Mouse (Mus musculus): ENCODE results near the gene Tkfc. TPM values are rescaled to one million over a fixed set of nuclear protein-coding genes. Genes with fewer than 3 reads are reported as not detected.

The Tkfc gene
- polyA plus RNA-seq, 1 experiment from 2014 or later, result 16.9 TPM

DNA sequence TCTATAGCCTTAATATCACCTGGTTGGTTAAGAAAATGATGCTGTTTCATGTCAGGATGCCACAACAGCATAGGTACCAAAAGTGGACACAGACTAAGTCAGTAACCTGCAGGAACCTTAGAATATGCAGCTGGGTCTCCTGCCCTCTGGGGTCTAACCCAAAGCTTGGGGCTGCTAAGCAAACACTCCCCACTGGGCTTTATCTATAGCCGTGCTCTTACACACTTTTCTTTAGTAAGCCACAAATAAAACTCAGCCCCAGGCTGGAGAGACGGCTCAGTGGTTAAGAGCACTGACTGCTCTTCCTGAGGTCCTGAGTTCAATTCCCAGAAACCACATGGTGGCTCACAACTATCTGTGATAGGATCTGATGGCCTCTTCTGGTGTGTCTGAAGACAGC, 48.5 kb downstream of the Tkfc start:
- no peak overlapping the region for H3K4me2 ChIP-seq (ENCODE audit: low read depth, low read length)
- ATAC-seq (ENCODE audit: low read depth), result no peak
- peaks cover 6% of the 10 kb centered on the region for H3K4me1 ChIP-seq (replicated peaks; ENCODE audit: control insufficient read depth, insufficient read depth, low read length)
- no peaks in the 10 kb centered on the region for H3K9me3 ChIP-seq (ENCODE audit: control insufficient read depth, low read length)
- H3K27me3 ChIP-seq (ENCODE audit: control insufficient read depth, insufficient read depth, low read depth, low read length), result no peaks in the 10 kb centered on the region
- H3K27ac ChIP-seq (ENCODE audit: low read length), result no peak overlapping the region
- H3K4me3 ChIP-seq (ENCODE audit: low read length), result no peak overlapping the region
- no peak overlapping the region for H3K9ac ChIP-seq (ENCODE audit: low read length)
- 63% methylated on average over 2 of the region's 2 CpGs for WGBS
- H3K36me3 ChIP-seq (ENCODE audit: control insufficient read depth, insufficient read depth, low read length), result no peaks in the 10 kb centered on the region

DNA sequence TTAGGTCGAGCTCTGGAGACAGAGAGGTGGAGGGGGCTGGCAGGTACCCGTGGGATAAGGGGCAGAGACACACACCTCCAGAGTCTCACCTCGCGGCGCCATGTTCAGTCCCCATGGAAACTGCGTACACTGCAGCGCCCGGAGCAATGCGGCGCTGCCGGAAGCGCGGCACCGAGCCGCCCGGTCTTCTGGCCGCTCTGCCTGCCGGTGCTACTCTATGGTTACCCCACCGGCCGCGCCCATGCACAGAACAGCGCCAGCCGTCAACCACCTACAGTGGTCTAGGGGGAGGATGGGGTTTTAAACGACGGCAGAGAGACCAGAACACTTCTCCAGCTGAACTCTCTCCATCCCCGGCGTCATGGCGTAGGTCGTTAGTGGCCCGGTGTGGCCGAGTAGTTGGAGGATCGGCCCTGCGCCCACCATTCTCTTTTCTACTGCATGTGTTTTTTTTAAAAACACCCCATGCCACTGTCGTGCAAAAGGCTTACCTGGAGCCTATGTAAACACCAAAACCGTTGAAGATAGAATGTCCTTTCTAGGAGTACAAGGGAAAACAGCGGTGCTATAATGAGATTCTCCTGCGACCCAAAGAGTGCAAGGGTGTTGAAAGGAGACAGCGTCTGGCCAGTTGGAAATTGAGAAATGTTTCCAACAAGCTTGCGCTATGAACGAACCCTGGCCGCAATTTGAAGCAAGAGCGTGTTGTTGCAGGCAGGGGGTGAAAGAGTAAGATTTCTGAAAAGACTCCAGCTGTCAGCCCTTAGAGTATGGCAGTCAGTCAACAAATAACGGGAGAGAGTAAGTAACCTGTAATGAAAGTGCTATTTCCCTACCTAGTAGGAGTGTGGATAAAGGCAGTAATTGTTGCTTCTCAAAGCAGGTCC, 49.6 kb downstream of the Tkfc start, which contains the start of gene Tmem216:
TSS of gene Tmem216 (minus strand) at position 615 of the 887 bp plus-strand sequence.
- ATAC-seq (ENCODE audit: low read depth), result peak; percentile 99
- H3K4me1 ChIP-seq (replicated peaks; ENCODE audit: control insufficient read depth, insufficient read depth, low read length), result peaks cover 6% of the 10 kb centered on the region
- peak within 1 kb of the TSS; percentile 84 for H3K4me2 ChIP-seq (ENCODE audit: low read depth, low read length)
- H3K36me3 ChIP-seq (ENCODE audit: control insufficient read depth, insufficient read depth, low read length), result peaks cover 7% of the 10 kb centered on the region
- H3K27ac ChIP-seq (ENCODE audit: low read length), result peak within 1 kb of the TSS; percentile 76
- no peaks in the 10 kb centered on the region for H3K27me3 ChIP-seq (ENCODE audit: control insufficient read depth, insufficient read depth, low read depth, low read length)
- no peaks in the 10 kb centered on the region for H3K9me3 ChIP-seq (ENCODE audit: control insufficient read depth, low read length)
- peak within 1 kb of the TSS; percentile 76 for H3K9ac ChIP-seq (ENCODE audit: low read length)
- H3K4me3 ChIP-seq (ENCODE audit: low read length), result peak within 1 kb of the TSS; percentile 60
- WGBS, result 1% methylated on average over 43 of the region's 43 CpGs

DNA sequence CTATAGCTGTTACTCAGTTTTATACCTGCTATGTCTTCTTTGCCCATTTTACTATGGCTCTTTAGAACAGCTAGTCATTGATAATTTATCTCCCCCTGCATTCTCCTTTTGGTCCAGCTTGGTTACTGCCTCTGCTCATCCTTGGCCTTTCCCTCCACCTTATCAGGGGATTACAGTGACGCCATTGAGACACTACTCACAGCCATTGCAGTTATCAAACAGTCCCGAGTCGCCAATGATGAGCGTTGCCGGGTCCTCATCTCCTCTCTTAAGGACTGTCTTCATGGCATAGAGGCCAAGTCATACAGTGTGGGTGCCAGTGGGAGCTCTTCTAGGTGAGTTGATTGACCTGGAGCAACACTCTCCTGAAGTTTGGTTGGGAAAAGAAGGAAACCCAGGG, 66.0 kb downstream of the Tkfc start:
- Histone ChIP-seq H3K9me3 (ENCODE audit: control insufficient read depth, low read length) (no peaks in the 10 kb centered on the region), H3K9ac (ENCODE audit: low read length) (no peak overlapping the region), H3K36me3 (ENCODE audit: control insufficient read depth, insufficient read depth, low read length) (peaks cover 65% of the 10 kb centered on the region), H3K27me3 (ENCODE audit: control insufficient read depth, insufficient read depth, low read depth, low read length) (no peaks in the 10 kb centered on the region), H3K4me2 (ENCODE audit: low read depth, low read length) (no peak overlapping the region), H3K4me1 (replicated peaks; ENCODE audit: control insufficient read depth, insufficient read depth, low read length) (no peaks in the 10 kb centered on the region), H3K4me3 (ENCODE audit: low read length) (no peak overlapping the region), H3K27ac (ENCODE audit: low read length) (no peak overlapping the region)
- WGBS, result 90% methylated on average over 5 of the region's 5 CpGs
- ATAC-seq (ENCODE audit: low read depth), result no peak

Other genes starting within 250 kb of the Tkfc start
- 0.75 and 0.82 TPM in 2 replicates for gene Syt7, start 216.6 kb downstream of the Tkfc start, polyA plus RNA-seq (2015; fragmentation: Nextera tagmentation; extraction: Ambion mirVana)
- gene Lrrc10b, start 148.2 kb downstream of the Tkfc start, polyA plus RNA-seq (2015; fragmentation: Nextera tagmentation; extraction: Ambion mirVana), result 0.52 and 0.73 TPM in 2 replicates
- gene Ppp1r32, start 122.7 kb downstream of the Tkfc start, polyA plus RNA-seq (2015; fragmentation: Nextera tagmentation; extraction: Ambion mirVana), result 2.1 and 3.7 TPM in 2 replicates
- gene Cpsf7, start 80.4 kb downstream of the Tkfc start, polyA plus RNA-seq (2015; fragmentation: Nextera tagmentation; extraction: Ambion mirVana), result 41.7 and 47.6 TPM in 2 replicates
- gene Sdhaf2, start 79.5 kb downstream of the Tkfc start, polyA plus RNA-seq (2015; fragmentation: Nextera tagmentation; extraction: Ambion mirVana), result 53.4 and 55.3 TPM in 2 replicates
- gene Tmem216, start 49.4 kb downstream of the Tkfc start, polyA plus RNA-seq (2015; fragmentation: Nextera tagmentation; extraction: Ambion mirVana), result 39.8 and 41.6 TPM in 2 replicates
- gene Cyb561a3, start 28.5 kb downstream of the Tkfc start, polyA plus RNA-seq (2015; fragmentation: Nextera tagmentation; extraction: Ambion mirVana), result 23.6 and 25.2 TPM in 2 replicates
- 46.5 and 47.1 TPM in 2 replicates for gene Tmem138, start 28.3 kb downstream of the Tkfc start, polyA plus RNA-seq (2015; fragmentation: Nextera tagmentation; extraction: Ambion mirVana)
- 348 and 364 TPM in 2 replicates for gene Ddb1, start 327 bp downstream of the Tkfc start, polyA plus RNA-seq (2015; fragmentation: Nextera tagmentation; extraction: Ambion mirVana)
- gene Vwce, start 28.6 kb upstream of the Tkfc start, polyA plus RNA-seq (2015; fragmentation: Nextera tagmentation; extraction: Ambion mirVana), result 0.82 and 0.88 TPM in 2 replicates
- gene Pga5, start 72.4 kb upstream of the Tkfc start, polyA plus RNA-seq (2015; fragmentation: Nextera tagmentation; extraction: Ambion mirVana), result not detected in 2 replicates
- 29.9 and 36.2 TPM in 2 replicates for gene Vps37c, start 83.1 kb upstream of the Tkfc start, polyA plus RNA-seq (2015; fragmentation: Nextera tagmentation; extraction: Ambion mirVana)
- gene Cd5, start 133.3 kb upstream of the Tkfc start, polyA plus RNA-seq (2015; fragmentation: Nextera tagmentation; extraction: Ambion mirVana), result 0.87 and 1.1 TPM in 2 replicates
- 0.10 and 0.55 TPM in 2 replicates for gene Cd6, start 224.4 kb upstream of the Tkfc start, polyA plus RNA-seq (2015; fragmentation: Nextera tagmentation; extraction: Ambion mirVana)
- gene Slc15a3, start 234.1 kb upstream of the Tkfc start, polyA plus RNA-seq (2015; fragmentation: Nextera tagmentation; extraction: Ambion mirVana), result 0.50 and 0.83 TPM in 2 replicates

Data from lung, embryonic 16.5 days (tissue).